Mouse (Mus musculus) forebrain, embryonic 11.5 days (tissue): ENCODE measurements around the gene Zfp146. TPM values are rescaled to one million over a fixed set of nuclear protein-coding genes. Genes with fewer than 3 reads are reported as not detected.
"Not testable (repeated sequence)": the region's sequence is repeated elsewhere in the genome, so short reads cannot be mapped to it uniquely, and the experiment has no call there.

ENCODE experiments used
- ATAC-seq: fragments of 200-750 bp; cut with Nextera tagmentation; replicated peaks from 2 replicates; pipeline ENCODE4 v1.8.0; 2017; ENCODE audit warnings: moderate TSS enrichment; ENCODE audit not compliant: low FRiP score
- DNase-seq: peaks from one replicate; pipeline ENCODE4 v3.0.0-alpha.2; 2017; ENCODE audit warnings: low spot score
- H3K27ac ChIP-seq: fragments of 300-500 bp; sonication (generic); 2 replicates; pipeline ENCODE4 v1.5.1; 2014; ENCODE audit warnings: low read depth, low read length
- H3K27me3 ChIP-seq: fragments of 300-500 bp; sonication (generic); 2 replicates; pipeline ENCODE4 v1.6.1; 2014; ENCODE audit warnings: mild to moderate bottlenecking, low read length, mixed read lengths; ENCODE audit not compliant: control insufficient read depth, insufficient read depth
- H3K36me3 ChIP-seq: fragments of 300-500 bp; sonication (generic); 2 replicates; pipeline ENCODE4 v1.6.1; 2014; ENCODE audit warnings: mild to moderate bottlenecking, low read length, moderate library complexity, mixed read lengths; ENCODE audit not compliant: control insufficient read depth, insufficient read depth
- H3K4me1 ChIP-seq: fragments of 300-500 bp; sonication (generic); replicated peaks from 2 replicates; pipeline ENCODE4 v1.6.1; 2014; ENCODE audit warnings: low read length, mixed read lengths; ENCODE audit not compliant: control insufficient read depth, insufficient read depth
- H3K4me2 ChIP-seq: fragments of 300-500 bp; sonication (generic); 2 replicates; pipeline ENCODE4 v1.6.1; 2014; ENCODE audit warnings: low read depth, mild to moderate bottlenecking, low read length, moderate library complexity, mixed read lengths; ENCODE audit not compliant: severe bottlenecking
- H3K4me3 ChIP-seq: fragments of 300-500 bp; sonication (generic); 2 replicates; pipeline ENCODE4 v1.5.1; 2014; ENCODE audit warnings: low read depth, low read length
- H3K9ac ChIP-seq: fragments of 300-500 bp; sonication (generic); 2 replicates; pipeline ENCODE4 v1.6.1; 2014; ENCODE audit warnings: low read length
- H3K9me3 ChIP-seq: fragments of 300-500 bp; sonication (generic); 2 replicates; pipeline ENCODE4 v1.6.1; 2016; ENCODE audit warnings: low read length, mixed read lengths; ENCODE audit not compliant: control insufficient read depth
- WGBS: fragments of 180-500 bp; shearing (Covaris S2); extraction: QIAGEN DNeasy Blood & Tissue Kit; methylation state at CpG from one replicate; pipeline ENCODE4 v1.1.7; 2014; 5-methylcytosine and 5-hydroxymethylcytosine counted together
- polyA plus RNA-seq: library from polyadenylated mRNA; unstranded; fragments of >200 nt; fragmentation: Nextera tagmentation; extraction: Ambion mirVana; gene quantifications from 2 replicates; pipeline ENCODE4 v1.2.1, GENCODE M21; 2014

Gene Zfp146
- 14.0 and 15.5 TPM in 2 replicates for polyA plus RNA-seq

- H3K9me3 ChIP-seq = peaks cover 27% of the 10 kb centered on the region
- H3K36me3 ChIP-seq = peaks cover 25% of the 10 kb centered on the region
- DNase-seq (peak; percentile 94), ATAC-seq (peak; percentile 97)
- peak within 1 kb of the TSS; percentile 60 for H3K27ac ChIP-seq
- peak within 1 kb of the TSS; percentile 47 for H3K4me3 ChIP-seq
- H3K4me1 ChIP-seq = peaks cover 3% of the 10 kb centered on the region; the same call in 1 of the 2 replicates
- H3K9ac ChIP-seq = peak within 1 kb of the TSS; percentile 70
- under 1% methylated on average over 36 of the region's 36 CpGs for WGBS
- H3K4me2 ChIP-seq = peak within 1 kb of the TSS; percentile 73
- no peaks in the 10 kb centered on the region for H3K27me3 ChIP-seq
Measured at GRCm38 (mm10) chr7:30169583-30170282, at the start of gene Zfp146. TSS of gene Zfp146 (minus strand) at chr7:30169750.

DNA sequence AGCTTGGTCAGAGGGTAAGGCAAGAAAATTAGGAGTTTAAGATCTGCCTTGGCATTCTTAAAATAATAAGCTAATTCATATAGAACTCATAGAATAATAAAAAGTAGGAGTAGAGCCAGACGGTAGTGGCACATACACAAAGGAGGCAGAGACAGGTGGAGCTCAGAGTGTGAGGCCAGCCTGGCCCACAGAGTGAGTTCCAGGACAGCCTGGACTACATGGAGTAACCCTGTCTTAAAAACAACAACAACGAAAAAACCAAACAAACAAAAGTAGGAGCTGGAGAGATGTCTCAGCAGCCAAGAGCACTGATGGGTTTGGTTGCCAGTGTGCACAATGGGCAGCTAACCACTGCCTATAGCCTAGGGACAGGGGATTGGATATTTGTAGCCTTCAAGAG is 47.7 kb upstream of the Zfp146 start:
- ATAC-seq (peak; percentile 58; the same call in 1 of the 2 replicates), DNase-seq (no peak)
- Histone ChIP-seq H3K36me3 (no peaks in the 10 kb centered on the region), H3K4me2 (no peak overlapping the region), H3K4me1 (peaks cover 7% of the 10 kb centered on the region; the same call in 1 of the 2 replicates), H3K4me3 (no peak overlapping the region), H3K9ac (no peak overlapping the region), H3K9me3 (no peaks in the 10 kb centered on the region), H3K27me3 (no peaks in the 10 kb centered on the region), H3K27ac (no peak overlapping the region)
- 78% methylated on average over 2 of the region's 2 CpGs for WGBS

DNA sequence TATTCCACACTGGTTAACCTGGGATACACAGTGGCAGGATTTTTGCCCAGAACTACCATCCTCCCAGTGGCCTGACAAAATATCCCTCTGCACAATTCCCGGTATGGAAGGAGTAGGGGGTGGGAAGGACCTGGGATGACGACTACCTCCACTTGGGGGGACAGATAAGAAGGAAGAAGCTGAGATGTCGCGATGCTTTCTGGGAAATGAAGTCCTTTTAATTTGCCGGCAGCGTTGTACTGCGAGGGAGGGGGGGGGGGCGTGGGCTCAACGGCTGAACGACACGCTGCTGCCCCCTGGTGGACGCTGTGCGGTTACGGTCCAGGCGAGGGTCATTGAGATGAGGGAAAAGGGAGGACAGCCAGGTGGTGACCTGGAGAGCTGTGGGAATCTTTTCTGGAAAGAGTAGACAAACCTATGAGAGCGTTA is 47.2 kb upstream of the Zfp146 start:
- H3K27me3 ChIP-seq = no peaks in the 10 kb centered on the region
- peaks cover 7% of the 10 kb centered on the region; the same call in 1 of the 2 replicates for H3K4me1 ChIP-seq
- H3K4me3 ChIP-seq = no peak overlapping the region
- H3K27ac ChIP-seq = no peak overlapping the region
- no peaks in the 10 kb centered on the region for H3K9me3 ChIP-seq
- H3K9ac ChIP-seq = peak overlapping the region; percentile 41; the same call in 1 of the 2 replicates
- ATAC-seq = peak; percentile 77
- peak; percentile 95 for DNase-seq
- under 1% methylated on average over 15 of the region's 16 CpGs for WGBS
- H3K4me2 ChIP-seq = peak overlapping the region; percentile 40; the same call in 1 of the 2 replicates
- H3K36me3 ChIP-seq = no peaks in the 10 kb centered on the region

DNA sequence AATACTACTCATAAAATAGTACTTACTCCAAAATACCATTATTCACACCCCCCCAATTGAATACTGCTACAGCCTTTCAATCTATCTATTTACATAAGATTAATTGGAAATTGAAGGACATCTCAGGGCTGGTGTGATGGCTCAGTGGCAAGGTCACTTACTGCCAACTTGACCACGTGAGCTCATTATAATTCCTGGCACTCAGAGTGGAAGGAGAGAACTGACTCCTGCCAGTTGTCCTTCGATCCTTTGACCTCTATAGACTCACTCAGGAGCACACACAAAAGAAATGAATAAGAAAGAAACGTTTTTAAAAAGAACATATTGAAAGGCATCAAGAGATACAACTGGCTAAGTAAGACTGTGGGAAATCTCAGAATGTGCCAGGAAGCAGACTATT is 46.3 kb upstream of the Zfp146 start:
- 84% methylated on average over 3 of the region's 3 CpGs for WGBS
- ATAC-seq (no peak), DNase-seq (no peak)
- Histone ChIP-seq H3K27ac (no peak overlapping the region), H3K9ac (no peak overlapping the region), H3K4me2 (no peak overlapping the region), H3K4me1 (peaks cover 7% of the 10 kb centered on the region; the same call in 1 of the 2 replicates), H3K27me3 (no peaks in the 10 kb centered on the region), H3K36me3 (no peaks in the 10 kb centered on the region), H3K4me3 (no peak overlapping the region), H3K9me3 (no peaks in the 10 kb centered on the region)

DNA sequence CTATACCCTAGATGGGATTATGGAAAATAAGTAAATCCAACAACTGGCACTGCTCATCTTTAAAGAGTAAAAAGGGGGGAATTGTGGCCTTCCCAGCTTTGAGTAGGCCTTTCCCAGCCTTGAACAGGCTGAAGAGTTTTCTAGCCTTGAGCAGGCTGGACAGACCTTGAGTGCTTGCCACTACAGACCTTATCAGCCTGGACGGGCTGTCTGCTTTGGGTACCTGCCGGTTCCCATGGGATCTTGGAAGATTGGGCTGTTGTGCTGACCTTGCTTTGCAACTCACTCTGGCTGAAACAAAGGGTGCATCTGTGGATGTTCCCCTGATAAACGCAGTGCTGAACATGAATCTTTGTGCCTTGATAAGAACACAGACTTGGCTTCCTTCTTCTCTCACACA is 44.3 kb upstream of the Zfp146 start:
- Histone ChIP-seq H3K27me3 (no peaks in the 10 kb centered on the region), H3K4me3 (no peak overlapping the region), H3K27ac (no peak overlapping the region), H3K4me2 (no peak overlapping the region), H3K9ac (no peak overlapping the region), H3K4me1 (no peaks in the 10 kb centered on the region), H3K9me3 (no peaks in the 10 kb centered on the region), H3K36me3 (no peaks in the 10 kb centered on the region)
- no peak for DNase-seq
- no peak for ATAC-seq
- WGBS = 92% methylated on average over 3 of the region's 3 CpGs

DNA sequence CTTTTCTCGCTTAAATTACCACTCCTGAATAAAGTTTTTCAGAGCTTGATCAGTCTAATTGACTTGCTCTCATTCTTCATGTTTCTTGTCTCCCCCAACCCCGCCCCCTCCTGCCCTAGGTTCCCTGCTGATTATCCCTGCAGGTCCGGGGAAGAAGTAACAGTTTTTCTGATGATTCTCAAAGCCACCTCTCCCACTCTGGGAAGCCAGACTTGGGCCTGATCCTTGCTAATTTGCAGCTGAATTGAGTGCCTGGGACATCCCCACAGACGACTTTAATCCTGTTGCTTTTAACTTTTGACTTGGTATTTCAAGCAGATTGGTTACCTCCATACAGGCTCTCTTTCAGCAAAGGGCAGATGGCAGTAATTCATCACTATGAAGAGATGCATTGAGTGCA is 41.5 kb upstream of the Zfp146 start:
- no peaks in the 10 kb centered on the region for H3K9me3 ChIP-seq

DNA sequence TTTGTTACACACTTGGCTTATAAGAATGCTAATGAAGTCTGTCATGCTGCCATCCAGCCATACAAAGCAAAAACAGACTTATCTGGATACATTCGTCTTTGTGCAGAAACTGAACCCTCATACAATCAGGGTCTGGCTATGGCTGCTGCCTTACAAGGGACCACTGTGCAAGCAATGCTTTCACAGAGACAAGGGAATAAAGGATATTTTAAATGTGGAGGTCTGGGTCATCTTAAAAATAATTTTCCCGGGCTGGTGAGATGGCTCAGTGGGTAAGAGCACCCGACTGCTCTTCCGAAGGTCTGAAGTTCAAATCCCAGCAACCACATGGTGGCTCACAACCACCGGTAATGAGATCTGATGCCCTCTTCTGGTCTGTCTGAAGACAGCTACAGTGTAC is 36.8 kb upstream of the Zfp146 start:
- not testable (repeated sequence) for H3K27ac ChIP-seq, H3K36me3 ChIP-seq, H3K4me2 ChIP-seq, H3K9ac ChIP-seq, DNase-seq, H3K4me3 ChIP-seq, ATAC-seq, H3K27me3 ChIP-seq, H3K9me3 ChIP-seq, H3K4me1 ChIP-seq
- WGBS = 60% methylated on average over 5 of the region's 5 CpGs

More for the DNA sequence above, 41.5 kb upstream of the Zfp146 start:
- Histone ChIP-seq H3K9ac (no peak overlapping the region), H3K4me1 (no peaks in the 10 kb centered on the region), H3K27ac (no peak overlapping the region), H3K4me2 (no peak overlapping the region), H3K27me3 (no peaks in the 10 kb centered on the region), H3K4me3 (no peak overlapping the region), H3K36me3 (no peaks in the 10 kb centered on the region)
- DNase-seq (no peak), ATAC-seq (no peak)
- 19% methylated on average over 4 of the region's 4 CpGs for WGBS

- no peak overlapping the region for H3K4me3 ChIP-seq
- 7% methylated on average over 2 of the region's 2 CpGs for WGBS
- no peaks in the 10 kb centered on the region for H3K4me1 ChIP-seq
- H3K9ac ChIP-seq = no peak overlapping the region
- H3K36me3 ChIP-seq = no peaks in the 10 kb centered on the region
- no peak overlapping the region for H3K4me2 ChIP-seq
- no peaks in the 10 kb centered on the region for H3K9me3 ChIP-seq
- no peak overlapping the region for H3K27ac ChIP-seq
- no peaks in the 10 kb centered on the region for H3K27me3 ChIP-seq
- no peak for ATAC-seq
- DNase-seq = no peak
Measured at GRCm38 (mm10) chr7:30205383-30205782, 35.8 kb upstream of the Zfp146 start.

DNA sequence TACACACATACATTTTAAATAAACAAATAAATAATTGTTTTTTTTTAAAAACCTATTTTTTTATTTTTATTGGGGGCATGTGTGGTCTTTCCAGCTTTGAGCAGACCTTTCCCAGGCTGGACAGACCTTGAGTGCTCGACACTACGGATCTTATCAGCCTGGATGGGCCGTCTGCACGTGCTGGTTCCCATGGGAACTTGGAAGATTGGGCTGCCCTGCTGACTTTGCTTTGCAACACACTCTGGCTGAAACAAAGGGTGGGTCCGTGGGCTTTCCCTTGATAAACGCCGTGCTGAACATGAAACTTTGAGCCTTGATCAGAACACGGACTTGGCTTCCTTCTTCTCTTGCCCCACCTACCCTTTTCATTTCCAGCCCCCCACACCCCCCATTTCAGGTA is 34.8 kb upstream of the Zfp146 start:
- Histone ChIP-seq H3K4me2 (no peak overlapping the region), H3K27me3 (no peaks in the 10 kb centered on the region), H3K4me3 (no peak overlapping the region), H3K9ac (no peak overlapping the region), H3K9me3 (no peaks in the 10 kb centered on the region), H3K4me1 (no peaks in the 10 kb centered on the region), H3K36me3 (no peaks in the 10 kb centered on the region), H3K27ac (no peak overlapping the region)
- DNase-seq (no peak), ATAC-seq (no peak)
- WGBS = 42% methylated on average over 8 of the region's 8 CpGs
